Mouse (Mus musculus) embryo, embryonic 11.5 days (tissue): ENCODE measurements at regions not wholly inside any gene's neighbourhood (a gene's known extent, or its start where the extent isn't known, plus 50 kb on each side); places are given as distances from the start of the nearest gene placed in this dataset.

Experiments used
- DNase-seq: peaks from one replicate; pipeline ENCODE4 v3.0.0-alpha.2; 2012; ENCODE audit warnings: low read depth, low spot score

- DNase-seq = no peak
Observed at GRCm38 (mm10) chr10:92336138-92336537, 386.1 kb downstream of the Nedd1 start.

- no peak for DNase-seq
Observed at GRCm38 (mm10) chr10:92335141-92335540, 387.1 kb downstream of the Nedd1 start.

- no peak for DNase-seq
Observed at GRCm38 (mm10) chr10:92333869-92334268, 388.4 kb downstream of the Nedd1 start.

- DNase-seq = no peak
Observed at GRCm38 (mm10) chr10:92333042-92333774, 389.0 kb downstream of the Nedd1 start.

GRCm38 (mm10) chr10:92330150-92330549 lies 392.1 kb downstream of the Nedd1 start:
- DNase-seq = no peak

GRCm38 (mm10) chr10:92329661-92330060 lies 392.6 kb downstream of the Nedd1 start:
- no peak for DNase-seq

- no peak for DNase-seq
Observed at GRCm38 (mm10) chr10:92325284-92325989, 396.8 kb downstream of the Nedd1 start.

GRCm38 (mm10) chr10:92314606-92315005 lies 407.6 kb downstream of the Nedd1 start:
- DNase-seq = no peak

GRCm38 (mm10) chr10:92312278-92312677 lies 409.9 kb downstream of the Nedd1 start:
- DNase-seq = no peak

- no peak for DNase-seq
Observed at GRCm38 (mm10) chr10:92308643-92309042, 413.6 kb downstream of the Nedd1 start.

GRCm38 (mm10) chr10:92307861-92308260 lies 414.4 kb downstream of the Nedd1 start:
- DNase-seq = no peak

GRCm38 (mm10) chr10:92298693-92299092 lies 423.5 kb downstream of the Nedd1 start:
- no peak for DNase-seq

GRCm38 (mm10) chr10:92296837-92297236 lies 425.4 kb downstream of the Nedd1 start:
- no peak for DNase-seq

GRCm38 (mm10) chr10:92296303-92296702 lies 425.9 kb downstream of the Nedd1 start:
- no peak for DNase-seq

- DNase-seq = no peak
Observed at GRCm38 (mm10) chr10:92293261-92293660, 429.0 kb downstream of the Nedd1 start.

- DNase-seq = no peak
Observed at GRCm38 (mm10) chr10:92289230-92289629, 433.0 kb downstream of the Nedd1 start.

- DNase-seq = no peak
Observed at GRCm38 (mm10) chr10:92284231-92284630, 438.0 kb downstream of the Nedd1 start.

- DNase-seq = no peak
Observed at GRCm38 (mm10) chr10:92277981-92278380, 444.2 kb downstream of the Nedd1 start.

GRCm38 (mm10) chr10:92257815-92258214 lies 464.4 kb downstream of the Nedd1 start:
- no peak for DNase-seq

- no peak for DNase-seq
Observed at GRCm38 (mm10) chr10:92248648-92249047, 473.6 kb downstream of the Nedd1 start.

- DNase-seq = no peak
Observed at GRCm38 (mm10) chr10:92247449-92247805, 474.8 kb downstream of the Nedd1 start.

- DNase-seq = no peak
Observed at GRCm38 (mm10) chr10:92246785-92247448, 475.3 kb downstream of the Nedd1 start.
